Mouse (Mus musculus) heart, postnatal 0 days (tissue): ENCODE data around the gene Tmem267.
"Not testable (repeated sequence)": the region's sequence is repeated elsewhere in the genome, so short reads cannot be mapped to it uniquely, and the experiment has no call there.

ENCODE experiments used
- CTCF ChIP-seq: IDR thresholded peaks from 2 replicates; pipeline ENCODE4 v1.5.1; 2016; ENCODE audit warnings: antibody characterized with exemption, control low read depth, low read depth
- EP300 ChIP-seq: IDR thresholded peaks from 2 replicates; pipeline ENCODE4 v1.6.1; 2016; ENCODE audit warnings: antibody characterized with exemption, low read depth

- TF ChIP-seq CTCF, EP300: not testable (repeated sequence)
Observed at GRCm38 (mm10) chr13:119494938-119495337, 7.1 kb downstream of the Tmem267 start.
